Mouse (Mus musculus): ENCODE data around the gene Rln1. TPM values are rescaled to one million over a fixed set of nuclear protein-coding genes. Genes with fewer than 3 reads are reported as not detected.

Rln1 gene
- 0.43 and 0.78 TPM in 2 replicates for polyA plus RNA-seq (2016; fragmentation: Nextera tagmentation; extraction: Ambion mirVana)

- Histone ChIP-seq H3K9me3 (no peaks in the 10 kb centered on the region), H3K4me1 (peaks cover 8% of the 10 kb centered on the region; the same call in 1 of the 2 replicates), H3K27ac (replicated peaks) (no peak within 1 kb of the TSS), H3K9ac (replicated peaks) (peak within 1 kb of the TSS; percentile 56), H3K27me3 (peaks cover 8% of the 10 kb centered on the region; the same call in 1 of the 2 replicates), H3K4me2 (replicated peaks) (peak within 1 kb of the TSS; percentile 60), H3K36me3 (no peaks in the 10 kb centered on the region), H3K4me3 (peak within 1 kb of the TSS; percentile 43)
- ATAC-seq (ENCODE audit: low FRiP score, low read depth) = peak; percentile 68; the same call in 1 of the 2 replicates
- 3% methylated on average over 23 of the region's 23 CpGs for WGBS
Measured at GRCm38 (mm10) chr19:29334068-29334745, at the start of gene Rln1. Gene Rln1, minus strand, starts transcription at chr19:29334670.

GRCm38 (mm10) chr19:29383368-29383767, 48.9 kb upstream of the Rln1 start:
- WGBS = 96% methylated on average over 5 of the region's 5 CpGs
- Histone ChIP-seq H3K4me3 (no peak overlapping the region), H3K4me1 (no peaks in the 10 kb centered on the region), H3K27ac (replicated peaks) (no peak overlapping the region), H3K4me2 (replicated peaks) (no peak overlapping the region), H3K36me3 (no peaks in the 10 kb centered on the region), H3K27me3 (no peaks in the 10 kb centered on the region), H3K9ac (replicated peaks) (no peak overlapping the region), H3K9me3 (no peaks in the 10 kb centered on the region)
- no peak for ATAC-seq (ENCODE audit: low FRiP score, low read depth)

GRCm38 (mm10) chr19:29379839-29380603, 45.6 kb upstream of the Rln1 start:
- H3K27me3 ChIP-seq = no peaks in the 10 kb centered on the region
- no peak overlapping the region for H3K27ac ChIP-seq (replicated peaks)
- no peak overlapping the region for H3K4me2 ChIP-seq (replicated peaks)
- no peak overlapping the region for H3K4me3 ChIP-seq
- no peaks in the 10 kb centered on the region for H3K4me1 ChIP-seq
- H3K9me3 ChIP-seq = no peaks in the 10 kb centered on the region
- no peak overlapping the region for H3K9ac ChIP-seq (replicated peaks)
- 91% methylated on average over 14 of the region's 14 CpGs for WGBS
- no peak for ATAC-seq (ENCODE audit: low FRiP score, low read depth)
- H3K36me3 ChIP-seq = no peaks in the 10 kb centered on the region

GRCm38 (mm10) chr19:29376382-29376781, 41.9 kb upstream of the Rln1 start:
- Histone ChIP-seq H3K27me3 (no peaks in the 10 kb centered on the region), H3K36me3 (no peaks in the 10 kb centered on the region), H3K4me1 (0 out of 2 replicates have a peak, but pooled peaks cover 3% of the 10 kb centered on the region), H3K4me3 (no peak overlapping the region), H3K4me2 (replicated peaks) (no peak overlapping the region), H3K9ac (replicated peaks) (no peak overlapping the region), H3K27ac (replicated peaks) (no peak overlapping the region), H3K9me3 (no peaks in the 10 kb centered on the region)
- WGBS = 75% methylated on average over 3 of the region's 3 CpGs
- ATAC-seq (ENCODE audit: low FRiP score, low read depth) = no peak

GRCm38 (mm10) chr19:29374947-29375346, 40.5 kb upstream of the Rln1 start:
- ATAC-seq (ENCODE audit: low FRiP score, low read depth) = no peak
- Histone ChIP-seq H3K27ac (replicated peaks) (no peak overlapping the region), H3K36me3 (no peaks in the 10 kb centered on the region), H3K9ac (replicated peaks) (no peak overlapping the region), H3K27me3 (no peaks in the 10 kb centered on the region), H3K4me1 (0 out of 2 replicates have a peak, but pooled peaks cover 3% of the 10 kb centered on the region), H3K9me3 (no peaks in the 10 kb centered on the region), H3K4me3 (no peak overlapping the region), H3K4me2 (replicated peaks) (no peak overlapping the region)
- 92% methylated on average over 9 of the region's 9 CpGs for WGBS

- ATAC-seq (ENCODE audit: low FRiP score, low read depth) = no peak
- H3K4me2 ChIP-seq (replicated peaks) = peak overlapping the region; percentile 38
- H3K27ac ChIP-seq (replicated peaks) = no peak overlapping the region
- no peaks in the 10 kb centered on the region for H3K27me3 ChIP-seq
- H3K9ac ChIP-seq (replicated peaks) = no peak overlapping the region
- H3K36me3 ChIP-seq = no peaks in the 10 kb centered on the region
- 45% methylated on average over 11 of the region's 11 CpGs for WGBS
- H3K4me1 ChIP-seq = 0 out of 2 replicates have a peak, but pooled peaks cover 3% of the 10 kb centered on the region
- no peak overlapping the region; the same call in 1 of the 2 replicates for H3K4me3 ChIP-seq
- H3K9me3 ChIP-seq = no peaks in the 10 kb centered on the region
Measured at GRCm38 (mm10) chr19:29373438-29373837, 39.0 kb upstream of the Rln1 start.

GRCm38 (mm10) chr19:29372621-29373020, 38.2 kb upstream of the Rln1 start:
- no peak overlapping the region for H3K4me3 ChIP-seq
- no peaks in the 10 kb centered on the region for H3K36me3 ChIP-seq
- H3K27ac ChIP-seq (replicated peaks) = no peak overlapping the region
- 0 out of 2 replicates have a peak, but pooled peaks cover 3% of the 10 kb centered on the region for H3K4me1 ChIP-seq
- H3K27me3 ChIP-seq = no peaks in the 10 kb centered on the region
- no peak overlapping the region for H3K9ac ChIP-seq (replicated peaks)
- no peak for ATAC-seq (ENCODE audit: low FRiP score, low read depth)
- H3K4me2 ChIP-seq (replicated peaks) = no peak overlapping the region
- 95% methylated on average over 3 of the region's 3 CpGs for WGBS
- H3K9me3 ChIP-seq = no peaks in the 10 kb centered on the region

GRCm38 (mm10) chr19:29372138-29372537, 37.7 kb upstream of the Rln1 start:
- H3K27ac ChIP-seq (replicated peaks) = no peak overlapping the region
- no peak overlapping the region for H3K4me2 ChIP-seq (replicated peaks)
- ATAC-seq (ENCODE audit: low FRiP score, low read depth) = no peak
- H3K4me3 ChIP-seq = no peak overlapping the region
- no peaks in the 10 kb centered on the region for H3K36me3 ChIP-seq
- no peak overlapping the region for H3K9ac ChIP-seq (replicated peaks)
- H3K27me3 ChIP-seq = no peaks in the 10 kb centered on the region
- H3K9me3 ChIP-seq = no peaks in the 10 kb centered on the region
- 87% methylated on average over 4 of the region's 4 CpGs for WGBS
- peaks cover 8% of the 10 kb centered on the region; the same call in 1 of the 2 replicates for H3K4me1 ChIP-seq

GRCm38 (mm10) chr19:29371284-29372081, 37.0 kb upstream of the Rln1 start:
- Histone ChIP-seq H3K36me3 (no peaks in the 10 kb centered on the region), H3K9ac (replicated peaks) (no peak overlapping the region), H3K9me3 (no peaks in the 10 kb centered on the region), H3K4me2 (replicated peaks) (no peak overlapping the region), H3K27ac (replicated peaks) (no peak overlapping the region), H3K4me3 (no peak overlapping the region), H3K4me1 (peaks cover 10% of the 10 kb centered on the region; the same call in 1 of the 2 replicates), H3K27me3 (no peaks in the 10 kb centered on the region)
- 86% methylated on average over 18 of the region's 18 CpGs for WGBS
- no peak for ATAC-seq (ENCODE audit: low FRiP score, low read depth)

GRCm38 (mm10) chr19:29370545-29371283, 36.2 kb upstream of the Rln1 start:
- H3K4me3 ChIP-seq = no peak overlapping the region
- H3K27me3 ChIP-seq = no peaks in the 10 kb centered on the region
- H3K4me1 ChIP-seq = peaks cover 10% of the 10 kb centered on the region; the same call in 1 of the 2 replicates
- no peaks in the 10 kb centered on the region for H3K36me3 ChIP-seq
- H3K9me3 ChIP-seq = no peaks in the 10 kb centered on the region
- no peak overlapping the region for H3K4me2 ChIP-seq (replicated peaks)
- 92% methylated on average over 7 of the region's 7 CpGs for WGBS
- no peak for ATAC-seq (ENCODE audit: low FRiP score, low read depth)
- no peak overlapping the region for H3K9ac ChIP-seq (replicated peaks)
- H3K27ac ChIP-seq (replicated peaks) = no peak overlapping the region

GRCm38 (mm10) chr19:29370112-29370511, 35.6 kb upstream of the Rln1 start:
- WGBS = 84% methylated on average over 12 of the region's 12 CpGs
- Histone ChIP-seq H3K27me3 (no peaks in the 10 kb centered on the region), H3K4me3 (no peak overlapping the region), H3K4me2 (replicated peaks) (no peak overlapping the region), H3K9me3 (no peaks in the 10 kb centered on the region), H3K9ac (replicated peaks) (no peak overlapping the region), H3K36me3 (no peaks in the 10 kb centered on the region), H3K27ac (replicated peaks) (no peak overlapping the region), H3K4me1 (peaks cover 12% of the 10 kb centered on the region; the same call in 1 of the 2 replicates)
- no peak for ATAC-seq (ENCODE audit: low FRiP score, low read depth)

Measured in midbrain, embryonic 12.5 days (tissue).